Mouse (Mus musculus) lung, postnatal 0 days (tissue): ENCODE data around the gene Rab11fip5. TPM values are rescaled to one million over a fixed set of nuclear protein-coding genes. Genes with fewer than 3 reads are reported as not detected.

ENCODE experiments used
- ATAC-seq: fragments of 200-750 bp; cut with Nextera tagmentation; 2 replicates; pipeline ENCODE4 v1.8.0; 2017; ENCODE audit warnings: moderate library complexity
- DNase-seq: peaks from one replicate; pipeline ENCODE4 v3.0.0-alpha.2; 2016; ENCODE audit warnings: low spot score
- H3K27ac ChIP-seq: fragments of 300-500 bp; sonication (generic); 2 replicates; pipeline ENCODE4 v1.5.1; 2014; ENCODE audit warnings: antibody characterized with exemption, mild to moderate bottlenecking, low read length, mixed read lengths
- H3K27me3 ChIP-seq: fragments of 300-500 bp; sonication (generic); replicated peaks from 2 replicates; pipeline ENCODE4 v1.6.1; 2014; ENCODE audit warnings: low read length, mixed read lengths; ENCODE audit not compliant: insufficient read depth
- H3K36me3 ChIP-seq: fragments of 300-500 bp; sonication (generic); 2 replicates; pipeline ENCODE4 v1.6.1; 2014; ENCODE audit warnings: low read length, mixed read lengths; ENCODE audit not compliant: insufficient read depth
- H3K4me1 ChIP-seq: fragments of 300-500 bp; sonication (generic); 2 replicates; pipeline ENCODE4 v1.6.1; 2014; ENCODE audit warnings: antibody characterized with exemption, low read depth, low read length, mixed read lengths; ENCODE audit not compliant: insufficient read depth
- H3K4me2 ChIP-seq: fragments of 300-500 bp; sonication (generic); replicated peaks from 2 replicates; pipeline ENCODE4 v1.6.1; 2014; ENCODE audit warnings: low read depth, mild to moderate bottlenecking, low read length, moderate library complexity, mixed read lengths
- H3K4me3 ChIP-seq: fragments of 300-500 bp; sonication (generic); 2 replicates; pipeline ENCODE4 v1.5.1; 2014; ENCODE audit warnings: low read depth, low read length
- H3K9ac ChIP-seq: fragments of 300-500 bp; sonication (generic); replicated peaks from 2 replicates; pipeline ENCODE4 v1.6.1; 2014; ENCODE audit warnings: low read depth, mild to moderate bottlenecking
- H3K9me3 ChIP-seq: fragments of 300-500 bp; sonication (generic); 2 replicates; pipeline ENCODE4 v1.6.1; 2016; ENCODE audit warnings: low read length, mixed read lengths
- CTCF ChIP-seq: IDR thresholded peaks from 2 replicates; pipeline ENCODE4 v1.5.1; 2016; ENCODE audit warnings: antibody characterized with exemption, mild to moderate bottlenecking
- EP300 ChIP-seq: IDR thresholded peaks from 2 replicates; pipeline ENCODE4 v1.6.1; 2016; ENCODE audit warnings: antibody characterized with exemption, mild to moderate bottlenecking, control low read depth
- WGBS: fragments of 180-500 bp; shearing (Covaris S2); extraction: QIAGEN DNeasy Blood & Tissue Kit; methylation state at CpG from one replicate; pipeline ENCODE4 v1.1.7; 2014; 5-methylcytosine and 5-hydroxymethylcytosine counted together
- polyA plus RNA-seq: library from polyadenylated mRNA; unstranded; fragments of >200 nt; fragmentation: Nextera tagmentation; extraction: Ambion mirVana; gene quantifications from 2 replicates; pipeline ENCODE4 v1.2.1, GENCODE M21; 2015

Rab11fip5 gene
- polyA plus RNA-seq, 1 experiment from 2014 or later, result 11.2 TPM

- Histone ChIP-seq H3K27ac (no peak overlapping the region), H3K27me3 (no peaks in the 10 kb centered on the region), H3K4me2 (peak overlapping the region; percentile 91; the same call in 1 of the 2 replicates), H3K36me3 (no peaks in the 10 kb centered on the region), H3K9me3 (no peaks in the 10 kb centered on the region), H3K4me3 (no peak overlapping the region), H3K4me1 (peaks cover 4% of the 10 kb centered on the region; the same call in 1 of the 2 replicates), H3K9ac (no peak overlapping the region)
- WGBS, result 15% methylated on average over 8 of the region's 8 CpGs
- DNase-seq (no peak), ATAC-seq (no peak)
- TF ChIP-seq EP300 (no peak), CTCF (no peak)
These were observed 42.7 kb downstream of the Rab11fip5 start for GRCm38 (mm10) chr6:85331736-85332135.

DNA sequence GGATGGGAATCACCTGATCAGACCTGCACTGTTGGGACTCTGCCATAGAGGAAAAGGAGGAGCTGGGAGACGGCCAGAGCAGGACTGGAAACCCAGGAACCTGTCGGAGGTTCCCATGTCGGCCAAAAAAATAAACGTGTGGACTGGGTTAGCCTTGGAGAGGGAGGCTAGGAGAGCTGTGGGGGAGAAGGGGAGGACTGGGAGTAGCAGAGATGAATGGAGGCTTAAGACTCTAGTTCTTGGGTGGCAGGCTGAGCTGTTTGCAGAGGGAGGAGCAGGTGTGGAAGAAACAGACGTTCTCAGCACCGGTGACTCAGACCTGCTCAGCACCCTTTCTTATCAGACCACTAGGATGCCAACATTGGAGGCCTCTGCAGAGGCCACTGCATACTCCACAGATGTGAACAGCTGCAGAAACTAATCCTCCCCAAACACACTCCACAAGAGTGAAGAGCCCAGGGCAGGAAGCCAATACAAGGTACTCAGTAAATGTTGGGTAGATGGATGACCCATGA is 43.2 kb downstream of the Rab11fip5 start:
- TF ChIP-seq EP300, result no peak
- 0 out of 2 replicates have a peak, but pooled peaks have one; percentile 5 for TF ChIP-seq CTCF
- Histone ChIP-seq H3K27ac (no peak overlapping the region), H3K4me1 (peaks cover 4% of the 10 kb centered on the region; the same call in 1 of the 2 replicates), H3K36me3 (no peaks in the 10 kb centered on the region), H3K4me3 (no peak overlapping the region), H3K9ac (no peak overlapping the region), H3K4me2 (0 out of 2 replicates have a peak overlapping the region, but pooled peaks have one; percentile 14), H3K9me3 (no peaks in the 10 kb centered on the region), H3K27me3 (no peaks in the 10 kb centered on the region)
- peak; percentile 23 for ATAC-seq
- 23% methylated on average over 6 of the region's 6 CpGs for WGBS
- DNase-seq, result peak; percentile 77

DNA sequence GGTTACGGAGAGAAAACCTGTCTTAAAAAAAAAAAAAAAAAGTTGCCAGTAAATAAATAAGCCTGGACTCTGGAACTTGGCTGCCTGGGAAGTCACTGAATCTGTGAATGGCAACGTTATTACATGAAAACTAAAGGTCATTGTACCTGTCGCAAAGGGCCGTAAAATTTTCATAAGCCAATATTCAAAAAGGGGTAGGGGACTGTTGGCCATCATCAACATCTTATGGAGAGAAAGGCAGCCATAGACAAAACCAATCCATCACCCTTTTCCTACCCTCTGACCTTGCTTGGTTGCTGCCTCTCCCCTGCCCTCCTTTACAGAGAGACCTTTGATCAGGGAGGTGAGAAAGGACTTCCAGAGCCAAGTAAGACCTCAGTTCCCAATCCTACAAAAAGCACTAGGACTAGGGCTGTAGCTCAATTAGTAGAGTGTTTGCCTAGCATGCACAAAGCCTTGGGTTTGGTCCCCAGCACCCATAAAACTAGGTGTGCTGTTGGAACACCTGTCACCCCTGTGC is 44.7 kb downstream of the Rab11fip5 start:
- H3K4me2 ChIP-seq, result no peak overlapping the region
- TF ChIP-seq CTCF (no peak), EP300 (no peak)
- no peak for DNase-seq
- no peak overlapping the region for H3K9ac ChIP-seq
- H3K9me3 ChIP-seq, result no peaks in the 10 kb centered on the region
- no peak overlapping the region for H3K27ac ChIP-seq
- WGBS, result 96% methylated on average over 4 of the region's 4 CpGs
- H3K4me3 ChIP-seq, result no peak overlapping the region
- no peaks in the 10 kb centered on the region for H3K27me3 ChIP-seq
- no peaks in the 10 kb centered on the region for H3K36me3 ChIP-seq
- ATAC-seq, result no peak
- peaks cover 4% of the 10 kb centered on the region; the same call in 1 of the 2 replicates for H3K4me1 ChIP-seq

GRCm38 (mm10) chr6:85326564-85326963 is 47.9 kb downstream of the Rab11fip5 start:
- no peaks in the 10 kb centered on the region for H3K4me1 ChIP-seq
- H3K4me2 ChIP-seq, result no peak overlapping the region
- H3K27ac ChIP-seq, result no peak overlapping the region
- no peaks in the 10 kb centered on the region for H3K36me3 ChIP-seq
- DNase-seq, result no peak
- WGBS, result 76% methylated on average over 4 of the region's 4 CpGs
- H3K27me3 ChIP-seq, result no peaks in the 10 kb centered on the region
- TF ChIP-seq EP300 (no peak), CTCF (no peak)
- no peak overlapping the region for H3K9ac ChIP-seq
- H3K9me3 ChIP-seq, result no peaks in the 10 kb centered on the region
- no peak for ATAC-seq
- no peak overlapping the region for H3K4me3 ChIP-seq

- no peaks in the 10 kb centered on the region for H3K4me1 ChIP-seq
- WGBS, result 25% methylated on average over 2 of the region's 2 CpGs
- H3K27ac ChIP-seq, result no peak overlapping the region
- no peak overlapping the region for H3K4me3 ChIP-seq
- no peaks in the 10 kb centered on the region for H3K9me3 ChIP-seq
- no peaks in the 10 kb centered on the region for H3K36me3 ChIP-seq
- H3K9ac ChIP-seq, result no peak overlapping the region
- ATAC-seq (no peak), DNase-seq (peak; percentile 20)
- no peaks in the 10 kb centered on the region for H3K27me3 ChIP-seq
- no peak for TF ChIP-seq EP300
- no peak for TF ChIP-seq CTCF
- H3K4me2 ChIP-seq, result no peak overlapping the region
These were observed 49.3 kb downstream of the Rab11fip5 start for GRCm38 (mm10) chr6:85325109-85325508.

DNA sequence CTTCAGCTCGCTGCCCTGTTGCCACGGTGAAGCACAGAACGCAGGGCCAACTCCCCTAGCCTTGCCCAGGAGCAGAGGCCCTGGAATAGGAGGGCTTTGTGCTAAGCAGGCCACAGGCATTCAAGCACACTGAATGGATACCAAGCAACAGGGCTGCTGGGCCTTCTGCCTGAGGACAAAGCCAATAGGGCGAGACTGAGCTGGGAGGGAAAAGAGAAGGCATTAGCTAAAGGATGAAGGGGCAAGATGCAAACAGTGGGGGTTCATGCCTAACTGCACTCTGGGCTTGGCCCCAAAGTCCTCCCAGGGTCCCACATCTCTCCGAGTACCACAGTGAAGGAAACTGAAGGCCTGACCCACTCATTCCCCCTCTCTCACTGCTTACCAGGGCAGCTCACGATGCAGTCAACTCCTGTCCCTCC is 54.0 kb downstream of the Rab11fip5 start:
- DNase-seq, result no peak
- no peak overlapping the region for H3K4me2 ChIP-seq
- H3K9ac ChIP-seq, result no peak overlapping the region
- no peak for TF ChIP-seq EP300
- TF ChIP-seq CTCF, result no peak
- no peaks in the 10 kb centered on the region for H3K27me3 ChIP-seq
- H3K4me3 ChIP-seq, result no peak overlapping the region
- H3K27ac ChIP-seq, result no peak overlapping the region
- H3K9me3 ChIP-seq, result no peaks in the 10 kb centered on the region
- 82% methylated on average over 6 of the region's 6 CpGs for WGBS
- H3K4me1 ChIP-seq, result no peaks in the 10 kb centered on the region
- H3K36me3 ChIP-seq, result no peaks in the 10 kb centered on the region
- no peak for ATAC-seq
